Mouse (Mus musculus) neural tube, embryonic 12.5 days (tissue): ENCODE measurements at regions not wholly inside any gene's neighbourhood (a gene's known extent, or its start where the extent isn't known, plus 50 kb on each side); places are given as distances from the start of the nearest gene placed in this dataset.

ENCODE experiments used
- ATAC-seq: fragments of 200-750 bp; cut with Nextera tagmentation; 2 replicates; pipeline ENCODE4 v1.8.0; 2017; ENCODE audit warnings: low read depth, mild to moderate bottlenecking, moderate TSS enrichment, moderate library complexity; ENCODE audit not compliant: low FRiP score
- H3K27ac ChIP-seq: fragments of 300-500 bp; sonication (generic); 2 replicates; pipeline ENCODE4 v1.5.1; 2016
- H3K27me3 ChIP-seq: fragments of 300-500 bp; sonication (generic); replicated peaks from 2 replicates; pipeline ENCODE4 v1.6.1; 2016; ENCODE audit warnings: mild to moderate bottlenecking
- H3K36me3 ChIP-seq: fragments of 300-500 bp; sonication (generic); 2 replicates; pipeline ENCODE4 v1.6.1; 2016; ENCODE audit warnings: mild to moderate bottlenecking
- H3K4me1 ChIP-seq: fragments of 300-500 bp; sonication (generic); 2 replicates; pipeline ENCODE4 v1.6.1; 2016
- H3K4me2 ChIP-seq: fragments of 300-500 bp; sonication (generic); replicated peaks from 2 replicates; pipeline ENCODE4 v1.6.1; 2016; ENCODE audit warnings: mild to moderate bottlenecking
- H3K4me3 ChIP-seq: fragments of 300-500 bp; sonication (generic); 2 replicates; pipeline ENCODE4 v1.5.1; 2016
- H3K9ac ChIP-seq: fragments of 300-500 bp; sonication (generic); 2 replicates; pipeline ENCODE4 v1.6.1; 2016; ENCODE audit warnings: mild to moderate bottlenecking
- H3K9me3 ChIP-seq: fragments of 300-500 bp; sonication (generic); 2 replicates; pipeline ENCODE4 v1.6.1; 2016; ENCODE audit warnings: mild to moderate bottlenecking
- WGBS: fragments of 180-500 bp; shearing (Covaris S2); methylation state at CpG from one replicate; pipeline ENCODE4 v1.1.7; 2016; 5-methylcytosine and 5-hydroxymethylcytosine counted together

GRCm38 (mm10) chr1:111699030-111699732 is 165.5 kb downstream of the Dsel start:
- Histone ChIP-seq H3K4me2 (no peak overlapping the region), H3K27ac (no peak overlapping the region), H3K9me3 (no peaks in the 10 kb centered on the region), H3K4me1 (no peaks in the 10 kb centered on the region), H3K4me3 (no peak overlapping the region), H3K27me3 (no peaks in the 10 kb centered on the region), H3K36me3 (no peaks in the 10 kb centered on the region), H3K9ac (no peak overlapping the region)
- ATAC-seq: no peak

- WGBS: 92% methylated on average over 1 of the region's 1 CpGs
- Histone ChIP-seq H3K9ac (no peak overlapping the region), H3K4me1 (no peaks in the 10 kb centered on the region), H3K27me3 (no peaks in the 10 kb centered on the region), H3K4me2 (no peak overlapping the region), H3K36me3 (no peaks in the 10 kb centered on the region), H3K9me3 (no peaks in the 10 kb centered on the region), H3K4me3 (no peak overlapping the region), H3K27ac (no peak overlapping the region)
- no peak for ATAC-seq
Observed at GRCm38 (mm10) chr1:111660950-111661349, 203.8 kb downstream of the Dsel start.

GRCm38 (mm10) chr1:111660099-111660670 is 204.5 kb downstream of the Dsel start:
- Histone ChIP-seq H3K36me3 (no peaks in the 10 kb centered on the region), H3K9ac (no peak overlapping the region), H3K4me1 (no peaks in the 10 kb centered on the region), H3K27ac (no peak overlapping the region), H3K4me2 (no peak overlapping the region), H3K4me3 (no peak overlapping the region), H3K27me3 (no peaks in the 10 kb centered on the region), H3K9me3 (no peaks in the 10 kb centered on the region)
- no peak; the same call in 1 of the 2 replicates for ATAC-seq
- whole genome bisulfite sequencing: 5% methylated on average over 2 of the region's 2 CpGs

DNA sequence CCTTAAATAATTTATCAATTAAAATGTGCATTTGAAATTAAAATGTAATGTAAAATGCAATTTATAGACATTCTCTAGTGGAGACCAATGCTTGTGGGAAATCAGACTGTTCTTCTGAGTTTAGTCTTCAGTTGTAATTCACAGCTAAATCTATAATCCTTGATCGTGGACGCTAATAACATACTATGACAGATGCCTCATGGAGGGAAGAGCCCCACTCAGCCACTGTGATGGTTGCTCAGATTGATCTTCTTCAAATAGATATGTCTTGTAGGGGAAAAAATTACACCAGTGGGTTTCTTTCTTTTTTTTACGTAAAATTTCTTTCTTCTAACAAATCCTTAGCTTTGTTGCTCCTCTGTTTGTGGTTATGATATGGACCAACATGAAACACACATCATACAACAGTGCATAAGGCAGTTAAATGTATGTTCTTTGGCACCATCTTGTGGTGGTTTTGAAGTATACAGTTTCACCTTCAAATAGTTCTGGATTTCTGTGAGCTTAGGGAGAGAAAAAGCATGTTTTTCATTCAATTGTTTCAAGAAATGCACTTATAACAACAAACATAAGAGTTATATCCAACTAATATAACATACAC is 230.8 kb downstream of the Dsel start:
- WGBS: 67% methylated on average over 3 of the region's 3 CpGs
- Histone ChIP-seq H3K4me2 (no peak overlapping the region), H3K36me3 (no peaks in the 10 kb centered on the region), H3K27me3 (no peaks in the 10 kb centered on the region), H3K9me3 (no peaks in the 10 kb centered on the region), H3K4me1 (no peaks in the 10 kb centered on the region), H3K4me3 (no peak overlapping the region), H3K9ac (no peak overlapping the region), H3K27ac (no peak overlapping the region)
- ATAC-seq: peak; percentile 90
